Mouse (Mus musculus): ENCODE data around the gene Ryk. TPM values are rescaled to one million over a fixed set of nuclear protein-coding genes. Genes with fewer than 3 reads are reported as not detected.

Gene Ryk
- polyA plus RNA-seq, 1 experiment = 10.7 TPM

GRCm38 (mm10) chr9:102892480-102893355 is 58.0 kb downstream of the Ryk start:
- DNase-seq = no peak
- 91% methylated on average over 7 of the region's 7 CpGs for WGBS
- H3K27me3 ChIP-seq (ENCODE audit: control insufficient read depth, insufficient read depth, low read length) = no peaks in the 10 kb centered on the region
- no peaks in the 10 kb centered on the region for H3K36me3 ChIP-seq (ENCODE audit: control insufficient read depth, insufficient read depth, low read length)
- H3K27ac ChIP-seq (ENCODE audit: control insufficient read depth, insufficient read depth, low read length) = no peak overlapping the region
- H3K4me1 ChIP-seq (replicated peaks; ENCODE audit: control insufficient read depth, insufficient read depth, low read length) = no peaks in the 10 kb centered on the region
- H3K4me3 ChIP-seq (ENCODE audit: control insufficient read depth, insufficient read depth, low read length) = no peak overlapping the region
- TF ChIP-seq POLR2A (IDR thresholded peaks at IDR 0.05; ENCODE audit: control insufficient read depth, extremely low read depth, insufficient read depth, low read length, poor library complexity) (no peak), CTCF (IDR thresholded peaks at IDR 0.05; ENCODE audit: borderline replicate concordance, control insufficient read depth, extremely low read depth, insufficient read depth, low read length, poor library complexity) (no peak)

- Histone ChIP-seq H3K36me3 (ENCODE audit: control insufficient read depth, insufficient read depth, low read length) (no peaks in the 10 kb centered on the region), H3K27me3 (ENCODE audit: control insufficient read depth, insufficient read depth, low read length) (no peaks in the 10 kb centered on the region), H3K4me3 (ENCODE audit: control insufficient read depth, insufficient read depth, low read length) (no peak overlapping the region), H3K27ac (ENCODE audit: control insufficient read depth, insufficient read depth, low read length) (no peak overlapping the region), H3K4me1 (replicated peaks; ENCODE audit: control insufficient read depth, insufficient read depth, low read length) (no peaks in the 10 kb centered on the region)
- WGBS = 94% methylated on average over 11 of the region's 11 CpGs
- no peak for DNase-seq
- TF ChIP-seq CTCF (IDR thresholded peaks at IDR 0.05; ENCODE audit: borderline replicate concordance, control insufficient read depth, extremely low read depth, insufficient read depth, low read length, poor library complexity) (no peak), POLR2A (IDR thresholded peaks at IDR 0.05; ENCODE audit: control insufficient read depth, extremely low read depth, insufficient read depth, low read length, poor library complexity) (no peak)
Measured at GRCm38 (mm10) chr9:102893356-102893870, 58.7 kb downstream of the Ryk start.

- Histone ChIP-seq H3K4me3 (ENCODE audit: control insufficient read depth, insufficient read depth, low read length) (no peak overlapping the region), H3K36me3 (ENCODE audit: control insufficient read depth, insufficient read depth, low read length) (no peaks in the 10 kb centered on the region), H3K27me3 (ENCODE audit: control insufficient read depth, insufficient read depth, low read length) (no peaks in the 10 kb centered on the region), H3K4me1 (replicated peaks; ENCODE audit: control insufficient read depth, insufficient read depth, low read length) (no peaks in the 10 kb centered on the region), H3K27ac (ENCODE audit: control insufficient read depth, insufficient read depth, low read length) (no peak overlapping the region)
- TF ChIP-seq CTCF (IDR thresholded peaks at IDR 0.05; ENCODE audit: borderline replicate concordance, control insufficient read depth, extremely low read depth, insufficient read depth, low read length, poor library complexity) (no peak), POLR2A (IDR thresholded peaks at IDR 0.05; ENCODE audit: control insufficient read depth, extremely low read depth, insufficient read depth, low read length, poor library complexity) (no peak)
- 91% methylated on average over 6 of the region's 6 CpGs for WGBS
- DNase-seq = no peak
Measured at GRCm38 (mm10) chr9:102899916-102900315, 65.2 kb downstream of the Ryk start.

GRCm38 (mm10) chr9:102902308-102902707 is 67.6 kb downstream of the Ryk start:
- Histone ChIP-seq H3K27ac (ENCODE audit: control insufficient read depth, insufficient read depth, low read length) (no peak overlapping the region), H3K27me3 (ENCODE audit: control insufficient read depth, insufficient read depth, low read length) (no peaks in the 10 kb centered on the region), H3K4me3 (ENCODE audit: control insufficient read depth, insufficient read depth, low read length) (no peak overlapping the region), H3K36me3 (ENCODE audit: control insufficient read depth, insufficient read depth, low read length) (no peaks in the 10 kb centered on the region), H3K4me1 (replicated peaks; ENCODE audit: control insufficient read depth, insufficient read depth, low read length) (no peaks in the 10 kb centered on the region)
- TF ChIP-seq POLR2A (IDR thresholded peaks at IDR 0.05; ENCODE audit: control insufficient read depth, extremely low read depth, insufficient read depth, low read length, poor library complexity) (no peak), CTCF (IDR thresholded peaks at IDR 0.05; ENCODE audit: borderline replicate concordance, control insufficient read depth, extremely low read depth, insufficient read depth, low read length, poor library complexity) (no peak)
- 97% methylated on average over 7 of the region's 7 CpGs for WGBS
- no peak for DNase-seq

GRCm38 (mm10) chr9:102904952-102905351 is 70.2 kb downstream of the Ryk start:
- H3K4me1 ChIP-seq (replicated peaks; ENCODE audit: control insufficient read depth, insufficient read depth, low read length) = no peaks in the 10 kb centered on the region
- H3K27ac ChIP-seq (ENCODE audit: control insufficient read depth, insufficient read depth, low read length) = no peak overlapping the region
- H3K27me3 ChIP-seq (ENCODE audit: control insufficient read depth, insufficient read depth, low read length) = no peaks in the 10 kb centered on the region
- no peaks in the 10 kb centered on the region for H3K36me3 ChIP-seq (ENCODE audit: control insufficient read depth, insufficient read depth, low read length)
- H3K4me3 ChIP-seq (ENCODE audit: control insufficient read depth, insufficient read depth, low read length) = no peak overlapping the region
- no peak for DNase-seq
- TF ChIP-seq CTCF (IDR thresholded peaks at IDR 0.05; ENCODE audit: borderline replicate concordance, control insufficient read depth, extremely low read depth, insufficient read depth, low read length, poor library complexity) = no peak
- no peak for TF ChIP-seq POLR2A (IDR thresholded peaks at IDR 0.05; ENCODE audit: control insufficient read depth, extremely low read depth, insufficient read depth, low read length, poor library complexity)
- WGBS = 91% methylated on average over 6 of the region's 6 CpGs

- Histone ChIP-seq H3K36me3 (ENCODE audit: control insufficient read depth, insufficient read depth, low read length) (no peaks in the 10 kb centered on the region), H3K4me1 (replicated peaks; ENCODE audit: control insufficient read depth, insufficient read depth, low read length) (no peaks in the 10 kb centered on the region), H3K27ac (ENCODE audit: control insufficient read depth, insufficient read depth, low read length) (no peak overlapping the region), H3K27me3 (ENCODE audit: control insufficient read depth, insufficient read depth, low read length) (no peaks in the 10 kb centered on the region), H3K4me3 (ENCODE audit: control insufficient read depth, insufficient read depth, low read length) (no peak overlapping the region)
- 96% methylated on average over 12 of the region's 12 CpGs for WGBS
- TF ChIP-seq POLR2A (IDR thresholded peaks at IDR 0.05; ENCODE audit: control insufficient read depth, extremely low read depth, insufficient read depth, low read length, poor library complexity) = no peak
- no peak for TF ChIP-seq CTCF (IDR thresholded peaks at IDR 0.05; ENCODE audit: borderline replicate concordance, control insufficient read depth, extremely low read depth, insufficient read depth, low read length, poor library complexity)
- DNase-seq = no peak
Measured at GRCm38 (mm10) chr9:102906781-102907180, 72.1 kb downstream of the Ryk start.
